Mouse (Mus musculus): ENCODE results near the gene Pp2d1. TPM values are rescaled to one million over a fixed set of nuclear protein-coding genes. Genes with fewer than 3 reads are reported as not detected.
A peak's percentile ranks its signal among the peaks of the same experiment; 100 is the strongest.

Pp2d1 gene
- total RNA-seq, 2 experiments from 2014 or later: not detected

- intact Hi-C loops (cut with DNase I): no loop called here
- no peak for DNase-seq
Observed at GRCm38 (mm10) chr17:53489007-53489378, 50.3 kb downstream of the Pp2d1 start.

GRCm38 (mm10) chr17:53488291-53489006, 50.8 kb downstream of the Pp2d1 start:
- intact Hi-C loops (cut with DNase I): no loop called here
- DNase-seq: no peak

GRCm38 (mm10) chr17:53480433-53480832, 58.8 kb downstream of the Pp2d1 start:
- no peak for DNase-seq
- intact Hi-C loops (cut with DNase I): no loop called here

- DNase-seq: peak in 1 of 2 experiments; percentile 55
- intact Hi-C loops (cut with DNase I): loop anchor here (5.0 kb wide), 2 partner anchors 88 to 208 kb away; partner anchors contain the start of genes Kat2b and Sgo1
Observed at GRCm38 (mm10) chr17:53479604-53480041, 59.6 kb downstream of the Pp2d1 start.

DNA sequence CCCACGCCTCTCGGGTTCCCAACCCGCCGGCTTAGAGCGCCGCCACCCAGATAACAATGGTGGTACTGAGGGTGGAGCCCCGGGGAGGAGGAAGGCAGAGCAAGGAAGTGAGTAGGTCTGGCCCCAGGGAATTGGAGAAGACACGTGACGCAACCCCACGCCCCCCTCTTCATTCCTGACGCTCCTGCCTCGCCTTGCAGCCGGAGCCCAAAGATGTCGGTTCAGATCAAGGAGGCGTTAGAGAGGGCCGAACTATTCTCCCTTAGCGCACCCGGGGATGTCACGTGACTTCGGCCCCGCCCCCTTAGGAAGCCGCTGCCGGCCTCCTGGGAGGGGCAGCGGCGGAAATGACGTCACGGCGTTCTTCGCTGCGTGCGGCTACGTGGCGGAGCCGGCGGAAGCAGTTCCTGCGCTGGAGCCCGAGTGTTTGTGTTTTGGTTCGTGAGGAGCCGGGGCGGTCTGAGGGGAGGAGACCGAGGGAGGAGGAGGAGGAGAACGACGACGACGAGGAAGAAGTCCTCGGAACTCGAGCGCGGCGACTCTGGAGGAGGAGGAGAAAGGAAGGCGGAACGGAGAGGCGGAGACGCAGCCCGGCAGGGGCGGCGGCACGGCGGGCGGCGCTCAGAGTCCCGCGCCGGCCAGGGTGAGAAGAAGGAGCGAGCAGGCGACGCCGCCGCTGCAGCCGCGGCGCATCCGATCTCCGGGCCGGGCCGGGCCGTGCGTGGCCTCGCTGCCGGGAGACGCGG, 60.2 kb downstream of the Pp2d1 start, which contains the start of gene Rab5a:
Gene Rab5a, plus strand, starts transcription at position 377 of the 746 bp plus-strand sequence.
- intact Hi-C loops (cut with DNase I): loop anchor here (5.0 kb wide), 2 partner anchors 88 to 208 kb away; partner anchors contain the start of genes Kat2b and Sgo1
- DNase-seq: peak; percentile 100

GRCm38 (mm10) chr17:53478066-53478857, 61.0 kb downstream of the Pp2d1 start:
- intact Hi-C loops (cut with DNase I): loop anchor here (5.0 kb wide), 2 partner anchors 89 to 209 kb away; partner anchors contain the start of genes Kat2b and Sgo1

GRCm38 (mm10) chr17:53468697-53469096, 70.6 kb downstream of the Pp2d1 start:
- DNase-seq: no peak
- intact Hi-C loops (cut with DNase I): no loop called here

More at GRCm38 (mm10) chr17:53478066-53478857, 61.0 kb downstream of the Pp2d1 start:
- DNase-seq: no peak

DNA sequence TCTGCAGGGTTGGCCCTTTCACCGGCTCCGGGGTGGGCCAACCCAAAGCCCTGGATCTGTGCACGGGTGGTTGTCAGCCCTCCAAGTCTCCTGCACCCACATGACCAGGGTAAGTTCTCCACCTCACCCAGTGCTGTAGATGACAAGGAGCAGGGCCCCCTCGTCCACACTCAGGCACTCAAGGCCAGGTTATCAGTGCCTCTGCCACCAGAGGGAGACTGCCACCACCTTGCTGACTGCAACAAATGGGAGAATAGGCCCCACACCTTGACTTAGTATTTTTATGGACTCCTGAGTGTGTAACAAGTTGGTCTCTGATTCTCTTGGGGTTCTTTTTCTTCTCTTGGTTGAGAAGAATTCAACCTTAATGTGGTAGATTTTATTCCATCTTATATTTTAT, 73.7 kb downstream of the Pp2d1 start:
- DNase-seq: no peak
- intact Hi-C loops (cut with DNase I): no loop called here

- intact Hi-C loops (cut with DNase I): no loop called here
- no peak for DNase-seq
Observed at GRCm38 (mm10) chr17:53463496-53463840, 75.8 kb downstream of the Pp2d1 start.

DNA sequence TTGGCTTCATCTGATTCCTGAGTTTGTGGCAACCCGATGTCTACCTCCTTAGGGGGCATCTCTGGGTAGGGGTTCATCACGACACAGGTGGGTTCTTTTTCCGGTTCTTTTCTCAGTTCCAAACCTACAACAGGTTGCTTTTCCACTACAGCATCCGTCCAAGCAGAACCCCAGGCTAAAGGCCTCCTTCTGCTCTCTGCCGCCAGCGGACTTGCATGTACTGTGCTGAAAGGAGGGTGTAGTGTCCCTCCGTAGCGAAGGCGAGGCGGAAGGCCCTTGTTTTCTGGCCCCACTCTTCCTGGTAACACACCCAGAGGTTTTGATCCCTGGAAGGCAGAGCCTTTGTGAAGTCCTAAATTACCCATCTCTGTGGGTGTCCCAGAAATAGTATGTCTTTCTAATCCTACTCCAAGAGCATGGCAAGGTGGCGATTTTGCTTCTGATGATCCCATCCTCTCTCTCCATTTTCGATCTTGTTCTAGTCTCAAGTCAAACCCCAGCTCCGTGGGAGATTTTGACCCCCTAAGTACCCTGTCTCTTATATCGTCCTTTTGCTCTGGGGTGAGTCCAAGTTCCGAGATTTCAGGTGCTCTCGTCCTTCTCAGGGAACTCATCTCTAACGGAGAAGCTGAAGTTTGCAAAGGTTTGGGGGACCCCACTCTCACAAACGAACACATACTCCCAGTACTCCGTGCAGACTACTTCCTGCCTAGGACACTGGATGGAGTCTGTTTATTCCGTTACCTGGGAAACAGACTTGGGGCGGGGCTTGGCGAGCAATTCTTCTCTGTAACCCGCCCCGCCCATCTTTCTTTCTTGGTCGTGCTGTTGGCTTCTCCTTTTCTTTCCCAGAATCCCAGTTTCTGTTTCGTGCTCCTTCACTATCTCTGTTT, 76.4 kb downstream of the Pp2d1 start, which contains the start of gene Efhb:
Gene Efhb, minus strand, starts transcription at position 719 of the 893 bp plus-strand sequence.
- DNase-seq: peak; percentile 86 to 92
- intact Hi-C loops (cut with DNase I): no loop called here

Other genes starting within 250 kb of the Pp2d1 start
- gene Efhb, start 76.1 kb downstream of the Pp2d1 start, total RNA-seq (2021): under 1 TPM; 0.20 to 0.33 TPM
- gene Rab5a, start 60.2 kb downstream of the Pp2d1 start, total RNA-seq (2021): 10 to 100 TPM; 57.1 to 58.6 TPM
- gene Kat2b, start 27.4 kb upstream of the Pp2d1 start, total RNA-seq (2021): 10 to 100 TPM; 73.5 to 91.5 TPM
- gene Sgo1, start 149.9 kb upstream of the Pp2d1 start, total RNA-seq (2021): 1 to 10 TPM in 1 of 2 experiments, under 1 TPM in 1; 0.86 to 2.1 TPM